Mouse (Mus musculus) kidney, embryonic 15.5 days (tissue): ENCODE results near the gene Myl6. TPM values are rescaled to one million over a fixed set of nuclear protein-coding genes. Genes with fewer than 3 reads are reported as not detected.

Source experiments
- ATAC-seq: fragments of 200-750 bp; cut with Nextera tagmentation; replicated peaks from 2 replicates; pipeline ENCODE4 v1.8.0; 2017; ENCODE audit warnings: moderate TSS enrichment; ENCODE audit not compliant: low FRiP score
- H3K27ac ChIP-seq: fragments of 300-500 bp; sonication (generic); 2 replicates; pipeline ENCODE4 v1.5.1; 2015; ENCODE audit warnings: mild to moderate bottlenecking, inconsistent platforms
- H3K27me3 ChIP-seq: fragments of 300-500 bp; sonication (generic); 2 replicates; pipeline ENCODE4 v1.6.1; 2015; ENCODE audit warnings: inconsistent platforms
- H3K36me3 ChIP-seq: fragments of 300-500 bp; sonication (generic); 2 replicates; pipeline ENCODE4 v1.6.1; 2015; ENCODE audit warnings: inconsistent platforms
- H3K4me1 ChIP-seq: fragments of 300-500 bp; sonication (generic); 2 replicates; pipeline ENCODE4 v1.6.1; 2015; ENCODE audit warnings: inconsistent platforms
- H3K4me2 ChIP-seq: fragments of 300-500 bp; sonication (generic); 2 replicates; pipeline ENCODE4 v1.6.1; 2015; ENCODE audit warnings: moderate library complexity, mild to moderate bottlenecking, inconsistent platforms
- H3K4me3 ChIP-seq: fragments of 300-500 bp; sonication (generic); replicated peaks from 2 replicates; pipeline ENCODE4 v1.5.1; 2015; ENCODE audit warnings: mild to moderate bottlenecking, inconsistent platforms
- H3K9ac ChIP-seq: fragments of 300-500 bp; sonication (generic); 2 replicates; pipeline ENCODE4 v1.6.1; 2015; ENCODE audit warnings: mild to moderate bottlenecking, inconsistent platforms
- H3K9me3 ChIP-seq: fragments of 300-500 bp; sonication (generic); replicated peaks from 2 replicates; pipeline ENCODE4 v1.6.1; 2016; ENCODE audit warnings: inconsistent platforms
- WGBS: fragments of 180-500 bp; shearing (Covaris S2); methylation state at CpG from one replicate; pipeline ENCODE4 v1.1.7; 2015; ENCODE audit warnings: mixed read lengths; 5-methylcytosine and 5-hydroxymethylcytosine counted together
- microRNA-seq: library from miRNA; unstranded; fragments of <30 nt; microRNA quantifications from one replicate; pipeline ENCODE4, GENCODE M21; 2016
- polyA plus RNA-seq: library from polyadenylated mRNA; unstranded; fragments of >200 nt; fragmentation: Nextera tagmentation; extraction: Ambion mirVana; gene quantifications from 2 replicates; pipeline ENCODE4 v1.2.1, GENCODE M21; 2015

Myl6 gene
- polyA plus RNA-seq, 1 experiment from 2014 or later = 1,259 TPM

- WGBS = 88% methylated on average over 10 of the region's 10 CpGs
- H3K27ac ChIP-seq = no peak overlapping the region
- H3K36me3 ChIP-seq = peaks cover 58% of the 10 kb centered on the region
Measured at GRCm38 (mm10) chr10:128441324-128442119, 52.4 kb downstream of the Myl6 start.

More at GRCm38 (mm10) chr10:128441324-128442119, 52.4 kb downstream of the Myl6 start:
- no peaks in the 10 kb centered on the region for H3K9me3 ChIP-seq
- no peak overlapping the region for H3K9ac ChIP-seq
- H3K4me2 ChIP-seq = no peak overlapping the region
- H3K4me3 ChIP-seq = no peak overlapping the region
- no peak for ATAC-seq
- peaks cover 38% of the 10 kb centered on the region for H3K4me1 ChIP-seq
- H3K27me3 ChIP-seq = no peaks in the 10 kb centered on the region

Small RNA genes within 50 kb of the gene (microRNA-seq; reads per million reads assigned to microRNA genes)
- gene Mir6916 (not detected), gene Mir8105 (0.59 reads per million)

Other genes starting within 250 kb of the Myl6 start
- gene Apon, start 240.0 kb downstream of the Myl6 start, polyA plus RNA-seq = 0.40 and 0.45 TPM in 2 replicates
- gene Apof, start 225.5 kb downstream of the Myl6 start, polyA plus RNA-seq = 0.48 and 2.5 TPM in 2 replicates
- gene Stat2, start 223.6 kb downstream of the Myl6 start, polyA plus RNA-seq = 11.8 and 14.2 TPM in 2 replicates
- gene Il23a, start 195.4 kb downstream of the Myl6 start, polyA plus RNA-seq = 0.21 and 0.40 TPM in 2 replicates
- 38.4 and 41.7 TPM in 2 replicates for gene Pan2, start 190.8 kb downstream of the Myl6 start, polyA plus RNA-seq
- gene Cnpy2, start 171.7 kb downstream of the Myl6 start, polyA plus RNA-seq = 331 and 361 TPM in 2 replicates
- 200 and 214 TPM in 2 replicates for gene Cs, start 156.4 kb downstream of the Myl6 start, polyA plus RNA-seq
- 13.7 TPM in 2 replicates for gene Coq10a, start 125.1 kb downstream of the Myl6 start, polyA plus RNA-seq
- gene Ankrd52, start 117.0 kb downstream of the Myl6 start, polyA plus RNA-seq = 13.6 and 14.5 TPM in 2 replicates
- 41.5 and 47.1 TPM in 2 replicates for gene Slc39a5, start 92.9 kb downstream of the Myl6 start, polyA plus RNA-seq
- 82.8 and 92.6 TPM in 2 replicates for gene Nabp2, start 82.7 kb downstream of the Myl6 start, polyA plus RNA-seq
- gene Rnf41, start 82.5 kb downstream of the Myl6 start, polyA plus RNA-seq = 45.1 and 45.9 TPM in 2 replicates
- 75.9 and 77.2 TPM in 2 replicates for gene Smarcc2, start 34.9 kb downstream of the Myl6 start, polyA plus RNA-seq
- 4.2 and 4.7 TPM in 2 replicates for gene Myl6b, start 4.5 kb upstream of the Myl6 start, polyA plus RNA-seq
- gene Esyt1, start 31.7 kb upstream of the Myl6 start, polyA plus RNA-seq = 19.4 and 22.8 TPM in 2 replicates
- 16.2 and 17.7 TPM in 2 replicates for gene Zc3h10, start 53.6 kb upstream of the Myl6 start, polyA plus RNA-seq
- gene Rpl41, start 55.2 kb upstream of the Myl6 start, polyA plus RNA-seq = 4,214 and 4,446 TPM in 2 replicates
- gene Pa2g4, start 71.8 kb upstream of the Myl6 start, polyA plus RNA-seq = 205 and 207 TPM in 2 replicates
- gene Erbb3, start 95.5 kb upstream of the Myl6 start, polyA plus RNA-seq = 9.7 and 10.7 TPM in 2 replicates
- 752 and 867 TPM in 2 replicates for gene Rps26, start 132.6 kb upstream of the Myl6 start, polyA plus RNA-seq
- 1.9 and 2.2 TPM in 2 replicates for gene Ikzf4, start 151.8 kb upstream of the Myl6 start, polyA plus RNA-seq
- gene Suox, start 179.9 kb upstream of the Myl6 start, polyA plus RNA-seq = 11.7 and 13.2 TPM in 2 replicates
- 71.4 and 72.3 TPM in 2 replicates for gene Rab5b, start 202.1 kb upstream of the Myl6 start, polyA plus RNA-seq
- 1.2 TPM in 2 replicates for gene Pmel, start 210.1 kb upstream of the Myl6 start, polyA plus RNA-seq
- gene Cdk2, start 210.9 kb upstream of the Myl6 start, polyA plus RNA-seq = 106 and 107 TPM in 2 replicates